Mouse (Mus musculus) kidney, adult 2 months (tissue): ENCODE measurements around the gene Plxnb1. TPM values are rescaled to one million over a fixed set of nuclear protein-coding genes. Genes with fewer than 3 reads are reported as not detected.

Source experiments
- DNase-seq: peaks from one replicate; pipeline ENCODE4 v3.0.0; 2021
- H3K27ac ChIP-seq: fragments of 200-500 bp; 2 replicates; pipeline ENCODE4 v1.5.1; 2012; ENCODE audit warnings: low read depth, low read length, control low read depth, inconsistent platforms; ENCODE audit not compliant: insufficient read depth
- H3K27me3 ChIP-seq: fragments of 200-500 bp; replicated peaks from 2 replicates; pipeline ENCODE4 v1.6.1; 2012; ENCODE audit warnings: mild to moderate bottlenecking, moderate library complexity, low read length, inconsistent platforms; ENCODE audit not compliant: control insufficient read depth, insufficient read depth
- H3K36me3 ChIP-seq: fragments of 200-500 bp; 2 replicates; pipeline ENCODE4 v1.6.1; 2012; ENCODE audit warnings: mild to moderate bottlenecking, moderate library complexity, low read length, inconsistent platforms; ENCODE audit not compliant: control insufficient read depth, insufficient read depth
- H3K4me1 ChIP-seq: fragments of 200-500 bp; 2 replicates; pipeline ENCODE4 v1.6.1; 2011; ENCODE audit warnings: low read length; ENCODE audit not compliant: control insufficient read depth, insufficient read depth
- H3K4me3 ChIP-seq: fragments of 200-500 bp; 2 replicates; pipeline ENCODE4 v1.5.1; 2011; ENCODE audit warnings: mild to moderate bottlenecking, low read depth, low read length, control low read depth; ENCODE audit not compliant: insufficient read depth
- CTCF ChIP-seq: fragments of 200-500 bp; conservative IDR thresholded peaks from 2 replicates; pipeline ENCODE4 v1.5.1; 2011; ENCODE audit warnings: low read depth, mild to moderate bottlenecking, control low read depth, low read length, moderate library complexity, mixed read lengths; ENCODE audit not compliant: insufficient read depth, insufficient read length
- POLR2A ChIP-seq: fragments of 200-500 bp; IDR thresholded peaks from one replicate; pipeline ENCODE4 v1.6.1; 2011; ENCODE audit warnings: low read depth, low read length, control low read depth
- WGBS: fragments of 180-500 bp; shearing (Covaris S2); methylation state at CpG from one replicate; pipeline ENCODE4 v1.1.7; 2018; 5-methylcytosine and 5-hydroxymethylcytosine counted together
- polyA plus RNA-seq: library from polyadenylated mRNA; depleted of rRNA; stranded (reverse); fragments of >200 nt; gene quantifications from 2 replicates; pipeline ENCODE4 v1.2.3, GENCODE M21; 2012

Plxnb1 gene
- polyA plus RNA-seq, 1 experiment: 16.7 TPM

DNA sequence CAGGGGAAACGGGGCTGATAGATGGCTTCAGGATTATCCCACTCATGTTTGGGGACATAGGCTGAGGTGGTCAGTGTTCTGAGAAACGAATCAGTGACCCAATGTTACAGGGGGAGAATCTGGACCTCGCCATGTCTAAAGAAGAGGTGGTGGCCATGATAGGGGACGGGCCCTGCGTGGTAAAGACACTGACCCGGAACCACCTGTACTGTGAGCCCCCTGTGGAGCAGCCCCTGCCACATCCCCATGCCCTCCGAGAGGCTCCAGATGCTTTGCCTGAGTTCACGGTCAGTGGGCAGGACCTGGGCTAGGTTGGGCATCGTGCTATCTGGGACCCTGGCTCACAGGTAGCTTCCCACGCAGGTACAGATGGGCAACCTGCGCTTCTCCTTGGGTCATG lies 15.1 kb downstream of the Plxnb1 start:
- H3K36me3 ChIP-seq: no peaks in the 10 kb centered on the region

DNA sequence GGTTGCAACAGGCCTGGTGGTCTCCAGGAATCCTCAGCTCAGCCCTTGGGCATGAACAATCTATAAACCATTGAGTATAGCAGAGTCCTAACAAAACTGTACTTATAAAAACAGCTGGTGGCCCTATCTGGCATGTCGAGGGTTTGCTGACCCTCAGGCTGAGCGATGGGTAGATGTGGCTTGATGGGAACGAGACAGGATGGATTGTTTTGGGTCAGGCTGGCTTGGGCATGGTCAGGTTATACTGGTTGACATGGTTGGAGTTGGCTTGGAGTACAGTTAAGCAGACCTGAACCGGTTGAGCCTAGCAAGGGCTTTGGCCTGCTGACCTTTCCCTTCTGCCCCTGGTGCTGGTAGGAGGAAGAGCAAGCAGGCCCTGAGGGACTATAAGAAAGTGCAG lies 15.9 kb downstream of the Plxnb1 start:
- Histone ChIP-seq H3K27me3 (no peaks in the 10 kb centered on the region), H3K4me3 (no peak overlapping the region), H3K27ac (no peak overlapping the region), H3K4me1 (no peaks in the 10 kb centered on the region), H3K36me3 (no peaks in the 10 kb centered on the region)
- no peak for DNase-seq
- TF ChIP-seq POLR2A (no peak), CTCF (no peak)
- WGBS: 62% methylated on average over 4 of the region's 4 CpGs

More for the DNA sequence above, 15.1 kb downstream of the Plxnb1 start:
- Histone ChIP-seq H3K27me3 (no peaks in the 10 kb centered on the region), H3K27ac (no peak overlapping the region), H3K4me3 (no peak overlapping the region), H3K4me1 (peaks cover 3% of the 10 kb centered on the region; the same call in 1 of the 2 replicates)
- no peak for DNase-seq
- TF ChIP-seq POLR2A: no peak
- TF ChIP-seq CTCF: no peak
- WGBS: 95% methylated on average over 11 of the region's 11 CpGs

DNA sequence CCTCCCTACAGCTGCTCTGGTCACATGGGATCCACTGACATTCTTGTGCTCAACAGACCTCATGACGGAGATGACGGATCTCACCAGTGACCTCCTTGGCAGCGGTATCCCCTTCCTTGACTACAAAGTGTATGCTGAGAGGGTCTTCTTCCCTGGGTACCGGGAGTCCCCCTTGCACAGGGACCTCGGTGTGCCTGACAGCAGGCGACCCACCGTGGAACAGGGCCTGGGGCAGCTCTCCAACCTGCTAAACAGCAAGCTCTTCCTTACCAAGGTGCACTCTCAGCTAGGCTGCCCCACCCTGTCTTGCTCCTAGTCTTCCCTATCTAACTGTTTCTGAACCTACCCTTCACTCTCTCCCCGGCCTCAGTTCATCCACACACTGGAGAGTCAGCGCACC lies 16.4 kb downstream of the Plxnb1 start:
- TF ChIP-seq CTCF: no peak
- no peak for TF ChIP-seq POLR2A
- H3K27ac ChIP-seq: no peak overlapping the region
- DNase-seq: no peak
- H3K36me3 ChIP-seq: no peaks in the 10 kb centered on the region
- 87% methylated on average over 9 of the region's 9 CpGs for WGBS
- no peaks in the 10 kb centered on the region for H3K27me3 ChIP-seq
- no peak overlapping the region for H3K4me3 ChIP-seq
- H3K4me1 ChIP-seq: no peaks in the 10 kb centered on the region

DNA sequence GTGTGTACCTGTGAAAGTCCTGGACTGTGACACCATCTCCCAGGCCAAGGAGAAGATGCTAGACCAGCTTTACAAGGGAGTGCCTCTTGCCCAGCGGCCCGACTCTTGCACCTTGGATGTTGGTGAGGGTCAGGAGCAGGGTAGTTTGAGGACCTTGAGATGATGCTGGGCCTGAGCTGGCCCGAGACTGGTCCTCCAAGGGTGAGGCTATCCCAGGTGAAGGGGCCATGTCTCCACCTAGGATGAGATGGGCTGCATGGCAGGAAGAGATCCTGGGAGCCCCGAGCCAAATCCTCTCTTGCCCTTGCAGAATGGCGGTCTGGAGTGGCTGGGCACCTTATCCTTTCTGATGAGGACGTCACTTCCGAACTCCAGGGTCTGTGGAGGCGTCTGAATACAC lies 18.1 kb downstream of the Plxnb1 start:
- no peaks in the 10 kb centered on the region for H3K36me3 ChIP-seq
- H3K27me3 ChIP-seq: no peaks in the 10 kb centered on the region
- no peak for DNase-seq
- H3K4me3 ChIP-seq: no peak overlapping the region
- no peak overlapping the region for H3K27ac ChIP-seq
- no peaks in the 10 kb centered on the region for H3K4me1 ChIP-seq
- no peak for TF ChIP-seq CTCF
- 91% methylated on average over 8 of the region's 8 CpGs for WGBS

GRCm38 (mm10) chr9:109114276-109114675 lies 19.1 kb downstream of the Plxnb1 start:
- H3K4me1 ChIP-seq: no peaks in the 10 kb centered on the region
- DNase-seq: no peak

GRCm38 (mm10) chr9:109114871-109115270 lies 19.7 kb downstream of the Plxnb1 start:
- no peak overlapping the region for H3K4me3 ChIP-seq
- TF ChIP-seq CTCF: no peak
- no peak for TF ChIP-seq POLR2A
- no peaks in the 10 kb centered on the region for H3K4me1 ChIP-seq
- no peak for DNase-seq
- H3K27me3 ChIP-seq: no peaks in the 10 kb centered on the region
- 83% methylated on average over 7 of the region's 7 CpGs for WGBS
- H3K36me3 ChIP-seq: no peaks in the 10 kb centered on the region
- H3K27ac ChIP-seq: no peak overlapping the region

More at GRCm38 (mm10) chr9:109114276-109114675, 19.1 kb downstream of the Plxnb1 start:
- H3K36me3 ChIP-seq: no peaks in the 10 kb centered on the region
- H3K27me3 ChIP-seq: no peaks in the 10 kb centered on the region
- TF ChIP-seq CTCF (no peak), POLR2A (no peak)
- H3K27ac ChIP-seq: no peak overlapping the region
- 92% methylated on average over 11 of the region's 11 CpGs for WGBS
- H3K4me3 ChIP-seq: no peak overlapping the region

DNA sequence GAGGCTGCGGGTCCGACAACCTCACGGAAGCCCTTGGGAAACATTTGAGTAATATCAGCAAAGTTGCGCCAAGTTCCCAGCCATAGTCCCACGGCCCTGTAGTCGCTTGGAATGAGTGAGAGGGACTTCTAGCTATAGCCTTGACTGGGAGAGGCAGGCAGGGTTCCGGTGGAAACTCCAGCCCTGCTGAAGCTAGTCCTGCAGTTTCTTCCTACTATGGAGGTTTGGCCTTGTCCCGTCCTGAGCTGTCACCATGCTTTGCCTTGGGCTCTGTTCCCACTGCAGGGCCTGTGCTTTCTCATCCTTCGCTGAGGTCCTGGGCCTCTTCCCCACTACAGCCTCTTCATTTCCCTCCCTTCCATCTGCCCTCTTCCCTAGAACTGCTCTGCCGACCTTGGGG lies 21.0 kb downstream of the Plxnb1 start:
- TF ChIP-seq POLR2A: no peak
- TF ChIP-seq CTCF: no peak
- Histone ChIP-seq H3K36me3 (no peaks in the 10 kb centered on the region), H3K4me3 (no peak overlapping the region), H3K27me3 (no peaks in the 10 kb centered on the region), H3K27ac (no peak overlapping the region), H3K4me1 (no peaks in the 10 kb centered on the region)
- WGBS: 92% methylated on average over 10 of the region's 10 CpGs
- no peak for DNase-seq

GRCm38 (mm10) chr9:109118106-109118505 lies 22.9 kb downstream of the Plxnb1 start:
- no peaks in the 10 kb centered on the region for H3K36me3 ChIP-seq
- no peaks in the 10 kb centered on the region for H3K27me3 ChIP-seq
- WGBS: 70% methylated on average over 4 of the region's 4 CpGs
- H3K4me1 ChIP-seq: no peaks in the 10 kb centered on the region
- TF ChIP-seq CTCF (no peak), POLR2A (no peak)
- DNase-seq: peak; percentile 59
- H3K27ac ChIP-seq: no peak overlapping the region
- no peak overlapping the region for H3K4me3 ChIP-seq
